Mouse (Mus musculus) cortical plate, adult 2 months (tissue): ENCODE data around the gene 0610030E20Rik. TPM values are rescaled to one million over a fixed set of nuclear protein-coding genes. Genes with fewer than 3 reads are reported as not detected.

Source experiments
- H3K27ac ChIP-seq: fragments of 200-500 bp; 2 replicates; pipeline ENCODE4 v1.5.1; 2012; ENCODE audit warnings: low read length, control low read depth, inconsistent platforms; ENCODE audit not compliant: insufficient read depth
- H3K4me1 ChIP-seq: fragments of 200-500 bp; 2 replicates; pipeline ENCODE4 v1.6.1; 2011; ENCODE audit warnings: low read length; ENCODE audit not compliant: control insufficient read depth, insufficient read depth
- H3K4me3 ChIP-seq: fragments of 200-500 bp; 2 replicates; pipeline ENCODE4 v1.5.1; 2011; ENCODE audit warnings: mild to moderate bottlenecking, low read length, control low read depth; ENCODE audit not compliant: insufficient read depth
- CTCF ChIP-seq: fragments of 200-500 bp; IDR thresholded peaks from 2 replicates; pipeline ENCODE4 v1.5.1; 2011; ENCODE audit warnings: mild to moderate bottlenecking, control low read depth, low read length; ENCODE audit not compliant: insufficient read depth; ENCODE audit errors: extremely low read depth
- POLR2A ChIP-seq: fragments of 200-500 bp; IDR thresholded peaks from 2 replicates; pipeline ENCODE4 v1.6.1; 2011; ENCODE audit warnings: mild to moderate bottlenecking, low read length, control low read depth; ENCODE audit not compliant: insufficient read depth; ENCODE audit errors: extremely low read depth
- polyA plus RNA-seq: library from polyadenylated mRNA; depleted of rRNA; stranded (reverse); fragments of >200 nt; gene quantifications from 2 replicates; pipeline ENCODE4 v1.2.3, GENCODE M21; 2012; rRNA removed

The 0610030E20Rik gene
- polyA plus RNA-seq, 1 experiment: 18.9 TPM

- TF ChIP-seq POLR2A (no peak), CTCF (no peak)
- H3K4me3 ChIP-seq: no peak overlapping the region
- no peaks in the 10 kb centered on the region for H3K4me1 ChIP-seq
- H3K27ac ChIP-seq: no peak overlapping the region
Observed at GRCm38 (mm10) chr6:72388266-72388665, 41.1 kb downstream of the 0610030E20Rik start.

- H3K4me1 ChIP-seq: no peaks in the 10 kb centered on the region
- no peak overlapping the region for H3K4me3 ChIP-seq
- H3K27ac ChIP-seq: no peak overlapping the region
- TF ChIP-seq CTCF (no peak), POLR2A (no peak)
Observed at GRCm38 (mm10) chr6:72388791-72389329, 41.7 kb downstream of the 0610030E20Rik start.

GRCm38 (mm10) chr6:72389471-72389940 is 42.4 kb downstream of the 0610030E20Rik start:
- peak overlapping the region; percentile 57; the same call in 1 of the 2 replicates for H3K27ac ChIP-seq
- TF ChIP-seq POLR2A (no peak), CTCF (no peak)

GRCm38 (mm10) chr6:72389941-72390771 is 43.0 kb downstream of the 0610030E20Rik start, which contains the start of gene Vamp8:
TSS of gene Vamp8 (minus strand) at chr6:72390703.
- no peaks in the 10 kb centered on the region for H3K4me1 ChIP-seq
- peak within 1 kb of the TSS; percentile 57 for H3K27ac ChIP-seq
- peak within 1 kb of the TSS; percentile 36 for H3K4me3 ChIP-seq
- TF ChIP-seq CTCF (no peak), POLR2A (no peak)

More at GRCm38 (mm10) chr6:72389471-72389940, 42.4 kb downstream of the 0610030E20Rik start:
- Histone ChIP-seq H3K4me3 (peak overlapping the region; percentile 36), H3K4me1 (no peaks in the 10 kb centered on the region)

GRCm38 (mm10) chr6:72390795-72391521 is 43.8 kb downstream of the 0610030E20Rik start:
- Histone ChIP-seq H3K4me1 (no peaks in the 10 kb centered on the region), H3K27ac (0 out of 2 replicates have a peak overlapping the region, but pooled peaks have one; percentile 57), H3K4me3 (peak overlapping the region; percentile 36; the same call in 1 of the 2 replicates)
- TF ChIP-seq POLR2A (no peak), CTCF (no peak)

GRCm38 (mm10) chr6:72392341-72392740 is 45.2 kb downstream of the 0610030E20Rik start:
- H3K27ac ChIP-seq: no peak overlapping the region
- TF ChIP-seq POLR2A (no peak), CTCF (no peak)
- H3K4me1 ChIP-seq: no peaks in the 10 kb centered on the region
- no peak overlapping the region for H3K4me3 ChIP-seq

- no peak overlapping the region for H3K27ac ChIP-seq
- H3K4me3 ChIP-seq: no peak overlapping the region
- no peak for TF ChIP-seq POLR2A
- TF ChIP-seq CTCF: no peak
- H3K4me1 ChIP-seq: no peaks in the 10 kb centered on the region
Observed at GRCm38 (mm10) chr6:72396837-72397251, 49.7 kb downstream of the 0610030E20Rik start.

GRCm38 (mm10) chr6:72399967-72400366 is 52.9 kb downstream of the 0610030E20Rik start:
- H3K27ac ChIP-seq: no peak overlapping the region
- no peaks in the 10 kb centered on the region for H3K4me1 ChIP-seq
- TF ChIP-seq POLR2A: no peak
- no peak for TF ChIP-seq CTCF
- H3K4me3 ChIP-seq: no peak overlapping the region

- no peak overlapping the region for H3K4me3 ChIP-seq
- H3K27ac ChIP-seq: no peak overlapping the region
- no peaks in the 10 kb centered on the region for H3K4me1 ChIP-seq
- peak; percentile 74 for TF ChIP-seq CTCF
- no peak for TF ChIP-seq POLR2A
Observed at GRCm38 (mm10) chr6:72401875-72402274, 54.8 kb downstream of the 0610030E20Rik start.

Other genes with a start within 250 kb of the 0610030E20Rik start
- 126 and 133 TPM in 2 replicates for gene St3gal5, start 249.7 kb upstream of the 0610030E20Rik start, polyA plus RNA-seq
- 2.1 and 2.5 TPM in 2 replicates for gene Atoh8, start 111.7 kb upstream of the 0610030E20Rik start, polyA plus RNA-seq
- not detected in 2 replicates for gene Sftpb, start 42.7 kb upstream of the 0610030E20Rik start, polyA plus RNA-seq
- 31.5 and 33.4 TPM in 2 replicates for gene Usp39, start 2.1 kb upstream of the 0610030E20Rik start, polyA plus RNA-seq
- 23.4 and 24.9 TPM in 2 replicates for gene Tmem150a, start 8.1 kb downstream of the 0610030E20Rik start, polyA plus RNA-seq
- 73.6 and 83.5 TPM in 2 replicates for gene Rnf181, start 19.6 kb downstream of the 0610030E20Rik start, polyA plus RNA-seq
- gene Vamp5, start 33.2 kb downstream of the 0610030E20Rik start, polyA plus RNA-seq: 10.7 and 11.0 TPM in 2 replicates
- 30.6 and 31.7 TPM in 2 replicates for gene Vamp8, start 43.4 kb downstream of the 0610030E20Rik start, polyA plus RNA-seq
- 17.7 and 22.5 TPM in 2 replicates for gene Ggcx, start 67.0 kb downstream of the 0610030E20Rik start, polyA plus RNA-seq
- gene Mat2a, start 92.2 kb downstream of the 0610030E20Rik start, polyA plus RNA-seq: 172 and 180 TPM in 2 replicates
- gene Sh2d6, start 174.4 kb downstream of the 0610030E20Rik start, polyA plus RNA-seq: 0.48 and 0.72 TPM in 2 replicates
- 3.0 and 3.1 TPM in 2 replicates for gene Capg, start 197.1 kb downstream of the 0610030E20Rik start, polyA plus RNA-seq